Mouse (Mus musculus) neural tube, embryonic 13.5 days (tissue): Measurements from ENCODE around the gene Fcgr3. TPM values are rescaled to one million over a fixed set of nuclear protein-coding genes. Genes with fewer than 3 reads are reported as not detected.

Experiments
- ATAC-seq: fragments of 200-750 bp; cut with Nextera tagmentation; 2 replicates; pipeline ENCODE4 v1.8.0; 2017; ENCODE audit warnings: low read depth, mild to moderate bottlenecking, moderate TSS enrichment, moderate library complexity
- H3K27ac ChIP-seq: fragments of 300-500 bp; sonication (generic); replicated peaks from 2 replicates; pipeline ENCODE4 v1.5.1; 2015; ENCODE audit warnings: moderate library complexity, mild to moderate bottlenecking, inconsistent platforms
- H3K27me3 ChIP-seq: fragments of 300-500 bp; sonication (generic); 2 replicates; pipeline ENCODE4 v1.6.1; 2015; ENCODE audit warnings: mild to moderate bottlenecking, inconsistent platforms
- H3K36me3 ChIP-seq: fragments of 300-500 bp; sonication (generic); 2 replicates; pipeline ENCODE4 v1.6.1; 2015; ENCODE audit warnings: mild to moderate bottlenecking, inconsistent platforms
- H3K4me1 ChIP-seq: fragments of 300-500 bp; sonication (generic); replicated peaks from 2 replicates; pipeline ENCODE4 v1.6.1; 2015; ENCODE audit warnings: inconsistent platforms
- H3K4me2 ChIP-seq: fragments of 300-500 bp; sonication (generic); 2 replicates; pipeline ENCODE4 v1.6.1; 2015; ENCODE audit warnings: inconsistent platforms, mild to moderate bottlenecking, moderate library complexity
- H3K4me3 ChIP-seq: fragments of 300-500 bp; sonication (generic); 2 replicates; pipeline ENCODE4 v1.5.1; 2015; ENCODE audit warnings: mild to moderate bottlenecking, inconsistent platforms
- H3K9ac ChIP-seq: fragments of 300-500 bp; sonication (generic); 2 replicates; pipeline ENCODE4 v1.6.1; 2015; ENCODE audit warnings: moderate library complexity, mild to moderate bottlenecking, inconsistent platforms
- H3K9me3 ChIP-seq: fragments of 300-500 bp; sonication (generic); 2 replicates; pipeline ENCODE4 v1.6.1; 2016; ENCODE audit warnings: inconsistent platforms
- WGBS: fragments of 180-500 bp; shearing (Covaris S2); methylation state at CpG from one replicate; pipeline ENCODE4 v1.1.7; 2015; 5-methylcytosine and 5-hydroxymethylcytosine counted together
- polyA plus RNA-seq: library from polyadenylated mRNA; unstranded; fragments of >200 nt; fragmentation: Nextera tagmentation; extraction: Ambion mirVana; gene quantifications from 2 replicates; pipeline ENCODE4 v1.2.1, GENCODE M21; 2015

The Fcgr3 gene
- polyA plus RNA-seq, 1 experiment from 2014 or later: 9.0 TPM

GRCm38 (mm10) chr1:171031752-171032151, 33.0 kb downstream of the Fcgr3 start:
- H3K36me3 ChIP-seq: no peaks in the 10 kb centered on the region
- peaks cover 30% of the 10 kb centered on the region for H3K4me1 ChIP-seq
- H3K27me3 ChIP-seq: peaks cover 57% of the 10 kb centered on the region
- ATAC-seq: no peak
- no peaks in the 10 kb centered on the region; the same call in 1 of the 2 replicates for H3K9me3 ChIP-seq
- H3K4me3 ChIP-seq: no peak overlapping the region
- no peak overlapping the region for H3K27ac ChIP-seq
- H3K9ac ChIP-seq: no peak overlapping the region
- peak overlapping the region; percentile 89; the same call in 1 of the 2 replicates for H3K4me2 ChIP-seq
- 84% methylated on average over 3 of the region's 3 CpGs for WGBS

- 76% methylated on average over 7 of the region's 7 CpGs for WGBS
- Histone ChIP-seq H3K4me2 (no peak overlapping the region), H3K27ac (no peak overlapping the region), H3K4me1 (no peaks in the 10 kb centered on the region), H3K27me3 (no peaks in the 10 kb centered on the region), H3K4me3 (no peak overlapping the region), H3K9ac (no peak overlapping the region), H3K9me3 (0 out of 2 replicates have a peak, but pooled peaks cover 4% of the 10 kb centered on the region), H3K36me3 (no peaks in the 10 kb centered on the region)
- ATAC-seq: no peak
Observed at GRCm38 (mm10) chr1:171019311-171019950, 45.3 kb downstream of the Fcgr3 start.

GRCm38 (mm10) chr1:171018737-171019136, 46.0 kb downstream of the Fcgr3 start, which contains the start of gene Fcgr4:
Gene Fcgr4 (plus strand): TSS chr1:171018920.
- H3K4me1 ChIP-seq: no peaks in the 10 kb centered on the region
- H3K4me3 ChIP-seq: no peak within 1 kb of the TSS
- 0 out of 2 replicates have a peak, but pooled peaks cover 4% of the 10 kb centered on the region for H3K9me3 ChIP-seq
- ATAC-seq: no peak
- no peak within 1 kb of the TSS for H3K27ac ChIP-seq
- H3K27me3 ChIP-seq: no peaks in the 10 kb centered on the region
- WGBS: 93% methylated on average over 2 of the region's 2 CpGs
- H3K36me3 ChIP-seq: no peaks in the 10 kb centered on the region
- H3K4me2 ChIP-seq: no peak within 1 kb of the TSS
- H3K9ac ChIP-seq: no peak within 1 kb of the TSS

GRCm38 (mm10) chr1:171017468-171018158, 47.1 kb downstream of the Fcgr3 start:
- WGBS: 58% methylated on average over 6 of the region's 6 CpGs
- Histone ChIP-seq H3K4me1 (no peaks in the 10 kb centered on the region), H3K4me2 (no peak overlapping the region), H3K4me3 (no peak overlapping the region), H3K27ac (no peak overlapping the region), H3K9me3 (0 out of 2 replicates have a peak, but pooled peaks cover 4% of the 10 kb centered on the region), H3K9ac (no peak overlapping the region), H3K27me3 (no peaks in the 10 kb centered on the region), H3K36me3 (no peaks in the 10 kb centered on the region)
- no peak for ATAC-seq

GRCm38 (mm10) chr1:171016676-171017356, 47.9 kb downstream of the Fcgr3 start:
- 91% methylated on average over 6 of the region's 6 CpGs for WGBS
- ATAC-seq: no peak

GRCm38 (mm10) chr1:171011733-171012132, 53.0 kb downstream of the Fcgr3 start:
- Histone ChIP-seq H3K4me3 (no peak overlapping the region), H3K9ac (no peak overlapping the region), H3K4me1 (no peaks in the 10 kb centered on the region), H3K9me3 (peaks cover 4% of the 10 kb centered on the region), H3K27ac (no peak overlapping the region), H3K4me2 (no peak overlapping the region), H3K36me3 (no peaks in the 10 kb centered on the region), H3K27me3 (no peaks in the 10 kb centered on the region)
- WGBS: 74% methylated on average over 4 of the region's 4 CpGs
- ATAC-seq: no peak

More at GRCm38 (mm10) chr1:171016676-171017356, 47.9 kb downstream of the Fcgr3 start:
- Histone ChIP-seq H3K4me1 (no peaks in the 10 kb centered on the region), H3K27me3 (no peaks in the 10 kb centered on the region), H3K4me3 (no peak overlapping the region), H3K9ac (no peak overlapping the region), H3K36me3 (no peaks in the 10 kb centered on the region), H3K27ac (no peak overlapping the region), H3K9me3 (0 out of 2 replicates have a peak, but pooled peaks cover 4% of the 10 kb centered on the region), H3K4me2 (no peak overlapping the region)

- Histone ChIP-seq H3K4me2 (no peak overlapping the region), H3K9ac (no peak overlapping the region), H3K4me1 (no peaks in the 10 kb centered on the region), H3K4me3 (no peak overlapping the region), H3K27ac (no peak overlapping the region), H3K27me3 (no peaks in the 10 kb centered on the region), H3K9me3 (no peaks in the 10 kb centered on the region; the same call in none of the 2 replicates), H3K36me3 (no peaks in the 10 kb centered on the region)
- no peak for ATAC-seq
- WGBS: 93% methylated on average over 2 of the region's 2 CpGs
Observed at GRCm38 (mm10) chr1:171006905-171007304, 57.8 kb downstream of the Fcgr3 start.

- Histone ChIP-seq H3K36me3 (no peaks in the 10 kb centered on the region), H3K9ac (no peak overlapping the region), H3K27me3 (no peaks in the 10 kb centered on the region), H3K4me1 (no peaks in the 10 kb centered on the region), H3K4me2 (no peak overlapping the region), H3K4me3 (no peak overlapping the region), H3K9me3 (no peaks in the 10 kb centered on the region; the same call in none of the 2 replicates), H3K27ac (no peak overlapping the region)
- ATAC-seq: no peak
- 95% methylated on average over 4 of the region's 4 CpGs for WGBS
Observed at GRCm38 (mm10) chr1:171006335-171006734, 58.4 kb downstream of the Fcgr3 start.

- no peaks in the 10 kb centered on the region; the same call in none of the 2 replicates for H3K9me3 ChIP-seq
- ATAC-seq: no peak
- H3K36me3 ChIP-seq: no peaks in the 10 kb centered on the region
- no peak overlapping the region for H3K4me2 ChIP-seq
- no peaks in the 10 kb centered on the region for H3K4me1 ChIP-seq
- H3K9ac ChIP-seq: no peak overlapping the region
- no peak overlapping the region for H3K4me3 ChIP-seq
- no peaks in the 10 kb centered on the region for H3K27me3 ChIP-seq
- no peak overlapping the region for H3K27ac ChIP-seq
Observed at GRCm38 (mm10) chr1:171005586-171005985, 59.1 kb downstream of the Fcgr3 start.

- Histone ChIP-seq H3K27me3 (no peaks in the 10 kb centered on the region), H3K4me2 (no peak overlapping the region), H3K4me3 (no peak overlapping the region), H3K9ac (no peak overlapping the region), H3K36me3 (no peaks in the 10 kb centered on the region), H3K27ac (no peak overlapping the region), H3K4me1 (no peaks in the 10 kb centered on the region), H3K9me3 (no peaks in the 10 kb centered on the region; the same call in none of the 2 replicates)
- WGBS: 69% methylated on average over 6 of the region's 6 CpGs
- no peak for ATAC-seq
Observed at GRCm38 (mm10) chr1:171005081-171005480, 59.7 kb downstream of the Fcgr3 start.
